Mouse (Mus musculus): ENCODE data around the gene Olfr1411. TPM values are rescaled to one million over a fixed set of nuclear protein-coding genes. Genes with fewer than 3 reads are reported as not detected.

The Olfr1411 gene
- total RNA-seq (2021), result not detected
- long read RNA-seq, experiment 1, result 0 reads
- long read RNA-seq, experiment 2, result 0 reads

- no peak for DNase-seq (ENCODE audit: low spot score)
These were observed at the start of gene Olfr1411 for GRCm38 (mm10) chr1:92594111-92594510. Gene Olfr1411, plus strand, starts transcription at chr1:92594411.

GRCm38 (mm10) chr1:92545929-92546328, 48.3 kb upstream of the Olfr1411 start:
- DNase-seq (ENCODE audit: low spot score), result no peak

GRCm38 (mm10) chr1:92571022-92571421, 23.2 kb upstream of the Olfr1411 start, which contains the start of gene Olfr1413:
Gene Olfr1413, plus strand, starts transcription at chr1:92571322.
- DNase-seq (ENCODE audit: low spot score), result no peak

GRCm38 (mm10) chr1:92585479-92585878, 8.7 kb upstream of the Olfr1411 start, which contains the start of gene Olfr1412:
Gene Olfr1412, plus strand, starts transcription at chr1:92585779.
- DNase-seq (ENCODE audit: low spot score), result no peak

- DNase-seq (ENCODE audit: low spot score), result no peak
These were observed 1.8 kb downstream of the Olfr1411 start for GRCm38 (mm10) chr1:92596019-92596418.

- no peak for DNase-seq (ENCODE audit: low spot score)
These were observed 11.3 kb downstream of the Olfr1411 start, which contains the start of gene Olfr1410 for GRCm38 (mm10) chr1:92605482-92605881. Gene Olfr1410, plus strand, starts transcription at chr1:92605782.

- no peak for DNase-seq (ENCODE audit: low spot score)
These were observed 13.5 kb downstream of the Olfr1411 start for GRCm38 (mm10) chr1:92607711-92608110.

GRCm38 (mm10) chr1:92611008-92611407, 16.8 kb downstream of the Olfr1411 start:
- DNase-seq (ENCODE audit: low spot score), result peak; percentile 39

GRCm38 (mm10) chr1:92613175-92613574, 19.0 kb downstream of the Olfr1411 start:
- DNase-seq (ENCODE audit: low spot score), result no peak

GRCm38 (mm10) chr1:92614516-92614915, 20.3 kb downstream of the Olfr1411 start:
- DNase-seq (ENCODE audit: low spot score), result no peak

- no peak for DNase-seq (ENCODE audit: low spot score)
These were observed 21.8 kb downstream of the Olfr1411 start for GRCm38 (mm10) chr1:92616046-92616445.

- no peak for DNase-seq (ENCODE audit: low spot score)
These were observed 23.3 kb downstream of the Olfr1411 start, which contains the start of gene Olfr12 for GRCm38 (mm10) chr1:92617488-92617887. Gene Olfr12, plus strand, starts transcription at chr1:92617788.

GRCm38 (mm10) chr1:92618360-92618759, 24.1 kb downstream of the Olfr1411 start:
- no peak for DNase-seq (ENCODE audit: low spot score)

- no peak for DNase-seq (ENCODE audit: low spot score)
These were observed 34.0 kb downstream of the Olfr1411 start for GRCm38 (mm10) chr1:92628227-92628626.

- DNase-seq (ENCODE audit: low spot score), result no peak
These were observed 38.0 kb downstream of the Olfr1411 start for GRCm38 (mm10) chr1:92632196-92632595.

GRCm38 (mm10) chr1:92632948-92633347, 38.7 kb downstream of the Olfr1411 start:
- DNase-seq (ENCODE audit: low spot score), result no peak

GRCm38 (mm10) chr1:92633726-92634125, 39.5 kb downstream of the Olfr1411 start:
- DNase-seq (ENCODE audit: low spot score), result no peak

GRCm38 (mm10) chr1:92634569-92634968, 40.4 kb downstream of the Olfr1411 start:
- no peak for DNase-seq (ENCODE audit: low spot score)

- no peak for DNase-seq (ENCODE audit: low spot score)
These were observed 40.9 kb downstream of the Olfr1411 start for GRCm38 (mm10) chr1:92634976-92635599.

- no peak for DNase-seq (ENCODE audit: low spot score)
These were observed 41.8 kb downstream of the Olfr1411 start for GRCm38 (mm10) chr1:92636015-92636414.

GRCm38 (mm10) chr1:92636676-92637075, 42.5 kb downstream of the Olfr1411 start:
- DNase-seq (ENCODE audit: low spot score), result no peak

GRCm38 (mm10) chr1:92637501-92638172, 43.4 kb downstream of the Olfr1411 start:
- no peak for DNase-seq (ENCODE audit: low spot score)

- no peak for DNase-seq (ENCODE audit: low spot score)
These were observed 44.0 kb downstream of the Olfr1411 start for GRCm38 (mm10) chr1:92638181-92638580.
